Mouse (Mus musculus) left cerebral cortex, adult 11 months (tissue): ENCODE measurements at regions not wholly inside any gene's neighbourhood (a gene's known extent, or its start where the extent isn't known, plus 50 kb on each side); places are given as distances from the start of the nearest gene placed in this dataset.

ENCODE experiments used
- DNase-seq: peaks from one replicate; pipeline ENCODE4 v3.0.0; 2022; ENCODE audit warnings: low spot score

GRCm38 (mm10) chrX:77009336-77009735 lies 406.6 kb upstream of the Cldn34d start:
- no peak for DNase-seq

DNA sequence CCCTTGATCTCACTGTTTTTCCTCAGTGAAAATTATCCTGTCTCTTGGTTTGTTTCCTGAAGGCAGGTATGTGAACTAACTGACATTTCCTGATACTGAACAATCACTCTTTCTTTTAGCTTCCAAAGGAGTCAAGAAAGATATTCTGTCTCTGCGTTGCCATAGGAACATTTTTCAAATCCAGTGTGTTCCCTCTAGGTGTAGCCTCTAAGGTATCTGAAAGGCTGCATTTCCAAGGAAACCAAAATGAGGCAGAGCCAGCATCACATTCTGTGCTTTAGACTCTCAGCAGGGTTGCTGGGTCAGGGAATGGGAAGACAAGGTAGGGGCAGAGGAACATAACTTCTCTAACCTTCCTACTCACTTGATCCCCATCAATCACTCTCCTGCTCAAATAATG lies 411.2 kb upstream of the Cldn34d start:
- DNase-seq = no peak

DNA sequence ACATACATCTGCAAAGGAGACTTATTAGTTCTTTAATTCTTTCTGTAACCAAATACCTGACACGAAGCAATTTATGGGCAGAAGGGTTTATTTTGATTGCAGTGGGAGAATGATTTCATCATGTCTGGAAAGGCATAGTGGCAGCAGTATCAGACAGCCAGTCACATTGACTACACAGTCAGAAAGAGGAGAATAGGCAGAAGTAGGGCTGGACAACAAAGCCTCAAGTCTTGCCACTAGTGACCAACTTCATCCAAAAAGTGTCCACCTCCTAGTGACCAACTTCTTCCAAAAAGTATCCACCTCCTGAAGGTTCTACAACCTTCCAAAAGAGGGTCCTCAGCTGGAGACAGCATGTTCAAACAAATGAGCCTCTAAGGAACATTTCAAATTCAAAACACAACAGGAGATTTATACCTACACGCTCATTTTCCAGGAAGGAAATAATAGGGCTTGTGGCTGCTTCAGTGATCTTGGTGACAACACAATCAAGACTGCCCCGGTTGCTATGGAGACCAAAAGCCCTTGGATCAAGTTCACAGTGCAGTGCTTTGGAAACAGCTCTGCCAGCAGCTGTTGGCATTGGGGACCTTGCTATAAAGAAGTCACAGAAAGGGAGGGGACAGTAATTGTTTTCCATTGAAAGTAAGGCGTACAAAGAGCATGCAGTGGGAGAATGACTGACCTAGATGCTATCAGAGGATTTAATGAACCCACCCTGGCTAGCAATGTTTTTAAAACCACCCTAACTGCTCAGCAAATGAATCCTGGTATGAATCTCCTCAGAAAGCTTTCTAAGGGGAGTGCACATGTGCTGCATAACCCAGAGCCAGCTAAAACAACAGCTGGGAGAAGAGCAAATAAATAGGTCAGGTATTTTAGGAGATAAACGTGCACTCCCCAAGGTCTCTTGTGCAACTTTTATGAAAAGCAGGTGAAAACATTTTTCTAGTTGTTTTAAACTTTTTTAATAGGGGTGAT lies 448.0 kb upstream of the Cldn34d start:
- peak; percentile 25 for DNase-seq

DNA sequence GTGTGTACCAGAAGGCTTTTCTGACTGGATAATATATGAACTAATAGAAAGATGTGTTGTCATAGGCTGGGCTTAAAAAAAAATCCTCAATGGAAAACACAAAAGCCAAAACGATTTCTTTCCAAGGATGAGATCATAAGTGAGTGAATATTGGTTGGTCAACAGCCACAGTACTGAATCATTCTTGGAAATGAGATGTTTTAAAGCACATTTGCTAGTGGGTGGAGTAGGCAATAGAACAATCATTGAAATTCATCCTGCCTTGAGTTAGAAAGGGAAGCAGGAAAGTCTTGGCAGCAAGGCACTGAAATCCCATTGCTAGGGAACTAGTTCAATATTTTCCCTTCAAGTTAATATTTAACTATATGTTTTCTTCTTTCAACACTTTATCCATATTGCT lies 449.3 kb upstream of the Cldn34d start:
- no peak for DNase-seq

DNA sequence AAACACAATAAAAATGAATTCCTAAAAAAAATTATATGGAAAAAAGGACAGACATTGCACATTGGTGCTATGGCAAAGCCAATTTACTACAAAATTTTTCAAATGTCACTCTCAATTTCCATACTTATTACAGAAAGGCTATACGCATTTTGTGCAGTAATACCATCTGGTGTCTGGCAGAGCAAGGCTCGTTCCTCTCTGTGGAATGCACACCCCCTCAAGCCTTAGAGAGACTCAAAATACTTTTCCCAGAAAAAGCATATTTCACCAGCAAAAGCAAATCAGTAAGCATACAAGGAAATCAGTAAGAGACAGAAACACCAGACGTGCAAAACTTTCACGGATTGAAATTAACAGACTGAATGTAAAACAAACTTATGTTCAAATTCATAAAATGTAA lies 431.0 kb upstream of the Tbl1x start:
- peak; percentile 13 for DNase-seq

DNA sequence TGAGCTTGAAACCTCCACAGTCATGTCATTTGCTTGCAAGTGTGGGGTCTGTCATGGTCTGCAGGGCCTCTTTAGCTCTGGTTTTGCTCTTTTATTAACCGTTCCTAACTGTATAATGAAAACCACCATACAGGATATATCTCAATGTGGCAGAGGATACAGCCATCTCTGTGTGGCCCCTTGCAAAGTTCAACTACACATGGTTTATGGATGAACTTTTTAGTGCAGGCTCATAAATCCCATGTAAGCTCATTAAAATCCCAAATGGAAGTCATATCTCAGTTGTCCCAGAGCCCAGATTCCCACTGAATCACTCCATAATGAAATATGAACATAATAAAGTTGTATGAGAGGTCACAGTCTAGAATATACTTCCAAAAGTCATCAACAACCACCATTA lies 428.1 kb upstream of the Tbl1x start:
- no peak for DNase-seq

DNA sequence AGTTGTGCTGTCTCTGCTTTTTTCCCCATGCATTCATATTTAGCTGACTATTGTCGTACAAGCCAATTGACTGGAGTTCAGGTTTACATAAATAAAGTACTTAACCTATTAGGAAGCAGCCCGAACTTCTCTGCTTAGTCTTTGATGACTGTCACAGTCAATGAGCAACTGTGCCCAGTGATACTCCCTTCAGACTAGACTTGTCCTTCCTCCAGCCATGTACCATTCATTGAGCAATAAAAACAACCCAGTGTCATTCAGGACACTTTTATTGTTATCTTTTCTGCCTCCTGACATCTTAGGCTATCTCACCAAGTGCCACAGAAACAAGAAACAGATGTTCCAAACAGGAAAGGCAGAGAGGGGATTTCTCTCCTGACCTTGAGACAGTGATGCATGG lies 389.1 kb upstream of the Tbl1x start:
- DNase-seq = no peak
